39 mouse cellular contexts compared by ENCODE assay signal in genomic region chr5:137974724-137975123, GRCm38 (mm10). TPM values are rescaled to one million over a fixed set of nuclear protein-coding genes. Genes with fewer than 3 reads are reported as not detected.
"Had no signal": no experiment of that assay in that cellular context is flagged by ENCODE, and none has a peak within 500 bp of the region (broad histone marks: within the 10 kb centered on the region; RNA-seq: fewer than 3 reads in every experiment).

No protein-coding gene starts in this region.

- ATAC-seq: forebrain, embryonic 13.5 days; forebrain, embryonic 14.5 days; forebrain, embryonic 15.5 days; forebrain, embryonic 16.5 days; forebrain, postnatal 0 days had no signal

- DNase-seq: cerebellum, adult 2 months; cerebellum, adult 8-10 months; cerebellum, adult 9-10 months; cerebellum, adult 9-11 months; cerebellum, postnatal 10 days; cerebellum, postnatal 14 days; cerebellum, postnatal 25 days; cerebellum, postnatal 36 days; embryo, embryonic 11 days; forebrain, postnatal 0 days; gastrocnemius, adult 2 months; gastrocnemius, postnatal 10 days; gastrocnemius, postnatal 14 days; gastrocnemius, postnatal 25 days; gastrocnemius, postnatal 36 days; heart, adult 11 months; heart, adult 18-20 months had no signal

- H3K27ac ChIP-seq: embryonic facial prominence, embryonic 10.5 days; embryonic facial prominence, embryonic 12.5 days; embryonic facial prominence, embryonic 13.5 days; embryonic facial prominence, embryonic 15.5 days; forebrain, embryonic 10.5 days; forebrain, embryonic 12.5 days; forebrain, embryonic 13.5 days; forebrain, embryonic 15.5 days; gastrocnemius, adult 2 months had no signal

- H3K9ac ChIP-seq: embryonic facial prominence, embryonic 12.5 days; embryonic facial prominence, embryonic 13.5 days; embryonic facial prominence, embryonic 15.5 days; forebrain, embryonic 12.5 days; forebrain, embryonic 13.5 days; forebrain, embryonic 15.5 days; forebrain, postnatal 0 days had no signal

- H3K4me1 ChIP-seq: embryonic facial prominence, embryonic 10.5 days; embryonic facial prominence, embryonic 12.5 days; embryonic facial prominence, embryonic 13.5 days; embryonic facial prominence, embryonic 15.5 days; forebrain, embryonic 10.5 days; forebrain, embryonic 12.5 days; forebrain, embryonic 13.5 days; forebrain, embryonic 15.5 days had no signal

- H3K4me3 ChIP-seq: embryonic facial prominence, embryonic 10.5 days; embryonic facial prominence, embryonic 12.5 days; embryonic facial prominence, embryonic 13.5 days; embryonic facial prominence, embryonic 15.5 days; erythroblast, embryonic 14.5 days; forebrain, embryonic 10.5 days; forebrain, embryonic 12.5 days; forebrain, embryonic 13.5 days; forebrain, embryonic 15.5 days; gastrocnemius, adult 2 months had no signal

- H3K9me3 ChIP-seq: embryonic facial prominence, embryonic 10.5 days; embryonic facial prominence, embryonic 12.5 days; embryonic facial prominence, embryonic 13.5 days; embryonic facial prominence, embryonic 15.5 days; forebrain, embryonic 10.5 days; forebrain, embryonic 12.5 days; forebrain, embryonic 13.5 days; forebrain, embryonic 15.5 days had no signal

- H3K27me3 ChIP-seq: embryonic facial prominence, embryonic 12.5 days; embryonic facial prominence, embryonic 13.5 days; embryonic facial prominence, embryonic 15.5 days; forebrain, embryonic 12.5 days; forebrain, embryonic 13.5 days; forebrain, embryonic 15.5 days had no signal

- H3K4me2 ChIP-seq: embryonic facial prominence, embryonic 12.5 days; embryonic facial prominence, embryonic 13.5 days; embryonic facial prominence, embryonic 15.5 days; forebrain, embryonic 12.5 days; forebrain, embryonic 13.5 days; forebrain, embryonic 15.5 days had no signal

- H3K36me3 ChIP-seq: embryonic facial prominence, embryonic 10.5 days; embryonic facial prominence, embryonic 12.5 days; embryonic facial prominence, embryonic 13.5 days; embryonic facial prominence, embryonic 15.5 days; forebrain, embryonic 10.5 days; forebrain, embryonic 12.5 days; forebrain, embryonic 15.5 days had no signal

RNA-seq across cellular contexts. Expression of gene Azgp1, which starts 6.6 kb away (rescaled TPM):
- total RNA-seq: common myeloid progenitor, adult 5-6 weeks; forebrain, postnatal 0 days; gastrocnemius, adult 2 months; gastrocnemius, postnatal 14 days; gastrocnemius, postnatal 25 days; granulocyte monocyte progenitor cell, adult 5-6 weeks; heart, adult 18-20 months had no signal
- polyA plus RNA-seq: embryonic facial prominence, embryonic 10.5 days; embryonic facial prominence, embryonic 11.5 days; embryonic facial prominence, embryonic 12.5 days; erythroblast, embryonic 14.5 days; forebrain, embryonic 10.5 days; forebrain, embryonic 11.5 days; forebrain, embryonic 12.5 days; forebrain, embryonic 13.5 days; forebrain, embryonic 14.5 days; forebrain, embryonic 15.5 days; forebrain, embryonic 16.5 days; forebrain, postnatal 0 days had no signal

RNA-seq across cellular contexts. Expression of gene Gjc3, which starts 11.8 kb away (rescaled TPM):
- total RNA-seq: common myeloid progenitor, adult 5-6 weeks; granulocyte monocyte progenitor cell, adult 5-6 weeks had no signal
- polyA plus RNA-seq: embryonic facial prominence, embryonic 11.5 days; erythroblast, embryonic 14.5 days; forebrain, embryonic 10.5 days; forebrain, embryonic 11.5 days; forebrain, embryonic 12.5 days had no signal

RNA-seq across cellular contexts. Expression of gene Smok3a, which starts 46.3 kb away (rescaled TPM):
- total RNA-seq: common myeloid progenitor, adult 5-6 weeks; forebrain, postnatal 0 days; gastrocnemius, adult 18-20 months; gastrocnemius, adult 2 months; gastrocnemius, adult 8-10 months; gastrocnemius, postnatal 10 days; gastrocnemius, postnatal 14 days; gastrocnemius, postnatal 25 days; gastrocnemius, postnatal 36 days; gastrocnemius, postnatal 4 days; granulocyte monocyte progenitor cell, adult 5-6 weeks; heart, adult 18-20 months had no signal
- polyA plus RNA-seq: cerebellum, adult 2 months; cortical plate, adult 2 months; embryonic facial prominence, embryonic 10.5 days; embryonic facial prominence, embryonic 11.5 days; embryonic facial prominence, embryonic 12.5 days; embryonic facial prominence, embryonic 13.5 days; embryonic facial prominence, embryonic 14.5 days; embryonic facial prominence, embryonic 15.5 days; forebrain, embryonic 10.5 days; forebrain, embryonic 11.5 days; forebrain, embryonic 12.5 days; forebrain, embryonic 13.5 days; forebrain, embryonic 14.5 days; forebrain, embryonic 15.5 days; forebrain, embryonic 16.5 days; forebrain, postnatal 0 days; frontal cortex, adult 2 months; gonadal fat pad, adult 2 months had no signal

RNA-seq across cellular contexts. Expression of gene Smok3b, which starts 46.5 kb away (rescaled TPM):
- total RNA-seq: common myeloid progenitor, adult 5-6 weeks; forebrain, postnatal 0 days; gastrocnemius, adult 18-20 months; gastrocnemius, adult 2 months; gastrocnemius, adult 8-10 months; gastrocnemius, postnatal 10 days; gastrocnemius, postnatal 14 days; gastrocnemius, postnatal 25 days; gastrocnemius, postnatal 36 days; gastrocnemius, postnatal 4 days; granulocyte monocyte progenitor cell, adult 5-6 weeks; heart, adult 18-20 months had no signal
- polyA plus RNA-seq: cerebellum, adult 2 months; cortical plate, adult 2 months; embryonic facial prominence, embryonic 10.5 days; embryonic facial prominence, embryonic 11.5 days; embryonic facial prominence, embryonic 12.5 days; embryonic facial prominence, embryonic 13.5 days; embryonic facial prominence, embryonic 14.5 days; embryonic facial prominence, embryonic 15.5 days; erythroblast, embryonic 14.5 days; forebrain, embryonic 10.5 days; forebrain, embryonic 11.5 days; forebrain, embryonic 12.5 days; forebrain, embryonic 13.5 days; forebrain, embryonic 14.5 days; forebrain, embryonic 15.5 days; forebrain, embryonic 16.5 days; forebrain, postnatal 0 days; frontal cortex, adult 2 months; gonadal fat pad, adult 2 months had no signal

RNA-seq across cellular contexts. Expression of gene Cyp3a13, which starts 53.3 kb away (rescaled TPM):
- total RNA-seq: common myeloid progenitor, adult 5-6 weeks; forebrain, postnatal 0 days; gastrocnemius, adult 2 months; gastrocnemius, postnatal 10 days; gastrocnemius, postnatal 14 days; granulocyte monocyte progenitor cell, adult 5-6 weeks had no signal
- polyA plus RNA-seq: embryonic facial prominence, embryonic 10.5 days; embryonic facial prominence, embryonic 11.5 days; embryonic facial prominence, embryonic 12.5 days; embryonic facial prominence, embryonic 13.5 days; embryonic facial prominence, embryonic 14.5 days; erythroblast, embryonic 14.5 days; forebrain, embryonic 10.5 days; forebrain, embryonic 11.5 days; forebrain, embryonic 12.5 days; forebrain, embryonic 13.5 days; forebrain, embryonic 14.5 days; forebrain, embryonic 15.5 days; forebrain, embryonic 16.5 days; forebrain, postnatal 0 days had no signal
